Mouse (Mus musculus): ENCODE data around the gene Kdm6b. TPM values are rescaled to one million over a fixed set of nuclear protein-coding genes. Genes with fewer than 3 reads are reported as not detected.
A peak's percentile ranks its signal among the peaks of the same experiment; 100 is the strongest.

The Kdm6b gene
- polyA plus RNA-seq, 1 experiment from 2014 or later: 13.1 TPM

DNA sequence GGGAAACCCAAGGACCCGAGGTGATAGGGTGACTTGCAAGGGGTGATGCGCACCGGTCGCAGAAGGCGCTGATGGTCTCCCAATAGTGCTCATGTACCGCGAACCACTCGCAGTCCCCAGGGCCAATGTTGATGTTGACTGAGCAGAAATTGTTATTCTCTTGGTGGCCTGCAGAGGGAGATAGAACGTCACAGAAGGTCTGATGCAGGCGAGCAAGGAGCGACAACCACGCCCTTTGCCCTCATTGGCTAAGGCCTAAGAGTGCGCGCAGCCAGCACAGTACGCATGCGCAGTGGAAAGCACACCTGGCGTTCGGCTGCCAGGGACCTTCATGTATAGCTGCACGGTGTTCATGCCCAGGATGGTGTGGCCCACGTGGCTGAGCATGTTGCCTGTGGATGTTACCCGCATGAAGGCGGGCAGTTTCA is 12.3 kb downstream of the Kdm6b start:
- no peak overlapping the region for H3K9ac ChIP-seq (ENCODE audit: low read length)
- no peaks in the 10 kb centered on the region for H3K9me3 ChIP-seq (ENCODE audit: control insufficient read depth, low read length)
- peaks cover 42% of the 10 kb centered on the region for H3K36me3 ChIP-seq (ENCODE audit: control insufficient read depth, insufficient read depth, low read length)
- peak; percentile 98 for TF ChIP-seq CTCF (IDR thresholded peaks at IDR 0.05; ENCODE audit: low read depth)
- no peak for TF ChIP-seq EP300 (optimal IDR thresholded peaks at IDR 0.05)
- no peak overlapping the region for H3K4me2 ChIP-seq (replicated peaks; ENCODE audit: low read depth)
- H3K4me1 ChIP-seq (replicated peaks; ENCODE audit: control insufficient read depth, insufficient read depth): peaks cover 5% of the 10 kb centered on the region; the same call in 1 of the 2 replicates
- peak; percentile 81 for ATAC-seq (ENCODE audit: low FRiP score, low TSS enrichment)
- 16% methylated on average over 22 of the region's 22 CpGs for WGBS
- no peaks in the 10 kb centered on the region for H3K27me3 ChIP-seq (ENCODE audit: control insufficient read depth, insufficient read depth, low read length)
- no peak overlapping the region for H3K4me3 ChIP-seq (ENCODE audit: low read depth, low read length)
- H3K27ac ChIP-seq (replicated peaks): no peak overlapping the region
- peak; percentile 95 for DNase-seq (ENCODE audit: low spot score)

- no peak overlapping the region for H3K4me2 ChIP-seq (replicated peaks; ENCODE audit: low read depth)
- no peaks in the 10 kb centered on the region for H3K9me3 ChIP-seq (ENCODE audit: control insufficient read depth, low read length)
- DNase-seq (ENCODE audit: low spot score): no peak
- WGBS: 83% methylated on average over 25 of the region's 25 CpGs
- H3K27ac ChIP-seq (replicated peaks): no peak overlapping the region
- no peak overlapping the region for H3K4me3 ChIP-seq (ENCODE audit: low read depth, low read length)
- peaks cover 5% of the 10 kb centered on the region; the same call in 1 of the 2 replicates for H3K4me1 ChIP-seq (replicated peaks; ENCODE audit: control insufficient read depth, insufficient read depth)
- H3K27me3 ChIP-seq (ENCODE audit: control insufficient read depth, insufficient read depth, low read length): no peaks in the 10 kb centered on the region
- TF ChIP-seq EP300 (optimal IDR thresholded peaks at IDR 0.05): no peak
- no peak for TF ChIP-seq CTCF (IDR thresholded peaks at IDR 0.05; ENCODE audit: low read depth)
- ATAC-seq (ENCODE audit: low FRiP score, low TSS enrichment): no peak
- peaks cover 32% of the 10 kb centered on the region for H3K36me3 ChIP-seq (ENCODE audit: control insufficient read depth, insufficient read depth, low read length)
- no peak overlapping the region for H3K9ac ChIP-seq (ENCODE audit: low read length)
These were observed 13.2 kb downstream of the Kdm6b start for GRCm38 (mm10) chr11:69400083-69400850.

GRCm38 (mm10) chr11:69399201-69400082 is 14.0 kb downstream of the Kdm6b start:
- Histone ChIP-seq H3K27me3 (ENCODE audit: control insufficient read depth, insufficient read depth, low read length) (no peaks in the 10 kb centered on the region), H3K4me1 (replicated peaks; ENCODE audit: control insufficient read depth, insufficient read depth) (peaks cover 5% of the 10 kb centered on the region; the same call in 1 of the 2 replicates), H3K4me2 (replicated peaks; ENCODE audit: low read depth) (no peak overlapping the region), H3K36me3 (ENCODE audit: control insufficient read depth, insufficient read depth, low read length) (peaks cover 27% of the 10 kb centered on the region), H3K27ac (replicated peaks) (no peak overlapping the region), H3K4me3 (ENCODE audit: low read depth, low read length) (no peak overlapping the region), H3K9ac (ENCODE audit: low read length) (no peak overlapping the region; the same call in 1 of the 2 replicates), H3K9me3 (ENCODE audit: control insufficient read depth, low read length) (no peaks in the 10 kb centered on the region)
- TF ChIP-seq CTCF (IDR thresholded peaks at IDR 0.05; ENCODE audit: low read depth) (no peak), EP300 (optimal IDR thresholded peaks at IDR 0.05) (no peak)
- DNase-seq (ENCODE audit: low spot score): no peak
- no peak for ATAC-seq (ENCODE audit: low FRiP score, low TSS enrichment)
- 54% methylated on average over 66 of the region's 66 CpGs for WGBS

DNA sequence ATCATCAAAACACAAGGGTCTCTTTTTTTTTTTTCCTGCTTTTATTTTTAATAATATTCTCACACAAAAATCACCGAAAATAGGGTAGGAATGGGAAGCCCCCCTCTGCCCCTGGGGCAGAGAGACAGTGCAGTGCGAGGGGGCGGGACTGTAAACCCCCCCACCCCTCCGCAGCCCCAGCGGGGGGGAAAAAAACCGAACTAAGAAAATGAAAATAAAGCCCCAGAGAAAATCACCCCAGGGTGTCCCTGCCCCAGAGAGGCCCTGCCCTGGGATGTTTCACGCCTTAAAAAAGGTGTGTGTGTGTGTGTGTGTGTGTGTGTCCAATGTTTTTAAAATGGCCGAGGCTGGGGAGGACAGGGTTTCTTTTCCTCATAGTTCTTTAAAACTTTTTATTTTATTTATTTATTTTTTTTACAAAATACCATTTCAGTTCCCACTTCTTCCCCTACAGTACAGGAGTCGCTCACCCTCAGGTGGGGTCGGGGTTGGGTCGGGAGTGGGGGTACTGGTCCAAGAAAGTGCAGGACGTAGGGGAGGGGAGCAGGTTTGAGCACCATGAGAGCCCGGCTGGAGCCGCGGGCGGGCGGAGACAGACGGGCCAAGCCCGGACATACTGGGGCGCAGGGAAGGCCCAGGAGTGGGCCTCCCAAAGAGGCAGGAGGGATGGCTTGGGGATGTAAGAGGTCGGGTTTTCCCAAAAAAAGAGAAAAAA is 14.8 kb downstream of the Kdm6b start:
- DNase-seq (ENCODE audit: low spot score): no peak
- H3K9me3 ChIP-seq (ENCODE audit: control insufficient read depth, low read length): no peaks in the 10 kb centered on the region
- TF ChIP-seq CTCF (IDR thresholded peaks at IDR 0.05; ENCODE audit: low read depth) (no peak), EP300 (optimal IDR thresholded peaks at IDR 0.05) (no peak)
- no peak for ATAC-seq (ENCODE audit: low FRiP score, low TSS enrichment)
- no peaks in the 10 kb centered on the region for H3K27me3 ChIP-seq (ENCODE audit: control insufficient read depth, insufficient read depth, low read length)
- H3K36me3 ChIP-seq (ENCODE audit: control insufficient read depth, insufficient read depth, low read length): peaks cover 19% of the 10 kb centered on the region
- H3K4me2 ChIP-seq (replicated peaks; ENCODE audit: low read depth): peak overlapping the region; percentile 17; the same call in 1 of the 2 replicates
- H3K4me3 ChIP-seq (ENCODE audit: low read depth, low read length): no peak overlapping the region
- H3K27ac ChIP-seq (replicated peaks): peak overlapping the region; percentile 71; the same call in 1 of the 2 replicates
- H3K9ac ChIP-seq (ENCODE audit: low read length): peak overlapping the region; percentile 52
- 48% methylated on average over 21 of the region's 21 CpGs for WGBS
- peaks cover 8% of the 10 kb centered on the region; the same call in 1 of the 2 replicates for H3K4me1 ChIP-seq (replicated peaks; ENCODE audit: control insufficient read depth, insufficient read depth)

GRCm38 (mm10) chr11:69398059-69398458 is 15.4 kb downstream of the Kdm6b start, which contains the start of gene Tmem88:
Tmem88 (minus strand) TSS chr11:69398234.
- Histone ChIP-seq H3K4me2 (replicated peaks; ENCODE audit: low read depth) (peak within 1 kb of the TSS; percentile 17; the same call in 1 of the 2 replicates), H3K27ac (replicated peaks) (peak within 1 kb of the TSS; percentile 71), H3K27me3 (ENCODE audit: control insufficient read depth, insufficient read depth, low read length) (no peaks in the 10 kb centered on the region), H3K4me3 (ENCODE audit: low read depth, low read length) (peak within 1 kb of the TSS; percentile 18; the same call in 1 of the 2 replicates), H3K36me3 (ENCODE audit: control insufficient read depth, insufficient read depth, low read length) (peaks cover 15% of the 10 kb centered on the region), H3K4me1 (replicated peaks; ENCODE audit: control insufficient read depth, insufficient read depth) (peaks cover 8% of the 10 kb centered on the region; the same call in 1 of the 2 replicates), H3K9ac (ENCODE audit: low read length) (peak within 1 kb of the TSS; percentile 52), H3K9me3 (ENCODE audit: control insufficient read depth, low read length) (no peaks in the 10 kb centered on the region)
- TF ChIP-seq EP300 (optimal IDR thresholded peaks at IDR 0.05): no peak
- no peak for TF ChIP-seq CTCF (IDR thresholded peaks at IDR 0.05; ENCODE audit: low read depth)
- DNase-seq (ENCODE audit: low spot score) (no peak), ATAC-seq (ENCODE audit: low FRiP score, low TSS enrichment) (no peak)
- 26% methylated on average over 11 of the region's 16 CpGs for WGBS
